ENCODE assay signal across 9 mouse cellular contexts in genomic region chr12:100421538-100421937, GRCm38 (mm10).
A peak's percentile ranks its signal among the peaks of the same experiment; 100 is the strongest.
DNase-seq lines count a peak whose midpoint lies in the region; ATAC-seq and TF ChIP-seq lines count a peak whose summit lies in the region.
"Had no signal": no experiment of that assay in that cellular context is flagged by ENCODE, and none has a peak within 500 bp of the region (broad histone marks: within the 10 kb centered on the region; RNA-seq: fewer than 3 reads in every experiment).

No protein-coding gene starts in this region.

- TF ChIP-seq POLR2A in bone marrow, adult 2 months (IDR thresholded peaks at IDR 0.05; ENCODE audit: borderline replicate concordance, control insufficient read depth, low read depth, low read length) = no peak

- H3K4me3 ChIP-seq in neural tube, embryonic 14.5 days (ENCODE audit: low read depth, low read length) = no peak overlapping the region
- no peak overlapping the region for H3K4me3 ChIP-seq in neural tube, embryonic 15.5 days (replicated peaks)
- H3K4me3 ChIP-seq in bone marrow, adult 2 months (replicated peaks; ENCODE audit: control insufficient read depth, low read depth, low read length) = no peak overlapping the region
- no peak overlapping the region for H3K4me3 ChIP-seq in hindbrain, embryonic 14.5 days (replicated peaks; ENCODE audit: low read length)
- no peak overlapping the region for H3K4me3 ChIP-seq in lung, postnatal 0 days (ENCODE audit: low read depth, low read length)
- H3K4me3 ChIP-seq: neural tube, embryonic 12.5 days had no signal

- H3K4me2 ChIP-seq in neural tube, embryonic 14.5 days (ENCODE audit: low read depth, low read length) = no peak overlapping the region
- H3K4me2 ChIP-seq in neural tube, embryonic 15.5 days = no peak overlapping the region
- no peak overlapping the region for H3K4me2 ChIP-seq in hindbrain, embryonic 14.5 days (replicated peaks)
- no peak overlapping the region for H3K4me2 ChIP-seq in lung, postnatal 0 days (replicated peaks; ENCODE audit: low read depth, low read length)
- H3K4me2 ChIP-seq: neural tube, embryonic 12.5 days had no signal

- H3K27me3 ChIP-seq in neural tube, embryonic 14.5 days (ENCODE audit: control insufficient read depth, insufficient read depth, low read length) = no peaks in the 10 kb centered on the region
- H3K27me3 ChIP-seq in neural tube, embryonic 15.5 days (replicated peaks) = no peaks in the 10 kb centered on the region
- H3K27me3 ChIP-seq in hindbrain, embryonic 14.5 days (ENCODE audit: control insufficient read depth, insufficient read depth, low read length) = no peaks in the 10 kb centered on the region
- no peaks in the 10 kb centered on the region for H3K27me3 ChIP-seq in lung, postnatal 0 days (replicated peaks; ENCODE audit: insufficient read depth, low read length)
- H3K27me3 ChIP-seq: neural tube, embryonic 12.5 days had no signal

- no peaks in the 10 kb centered on the region for H3K9me3 ChIP-seq in neural tube, embryonic 14.5 days (ENCODE audit: control insufficient read depth, low read length)
- no peaks in the 10 kb centered on the region for H3K9me3 ChIP-seq in neural tube, embryonic 15.5 days (replicated peaks)
- H3K9me3 ChIP-seq in hindbrain, embryonic 14.5 days (ENCODE audit: control insufficient read depth, low read length) = no peaks in the 10 kb centered on the region
- no peaks in the 10 kb centered on the region for H3K9me3 ChIP-seq in lung, postnatal 0 days (ENCODE audit: low read length)
- H3K9me3 ChIP-seq: neural tube, embryonic 12.5 days had no signal

- WGBS in neural tube, embryonic 14.5 days = 64% methylated on average over 6 of the region's 6 CpGs
- WGBS in neural tube, embryonic 15.5 days = 56% methylated on average over 6 of the region's 6 CpGs
- 45% methylated on average over 6 of the region's 6 CpGs for WGBS in bone marrow, adult 2 months
- WGBS in hindbrain, embryonic 14.5 days = 60% methylated on average over 6 of the region's 6 CpGs
- WGBS in lung, postnatal 0 days = 60% methylated on average over 6 of the region's 6 CpGs

- no peaks in the 10 kb centered on the region for H3K4me1 ChIP-seq in neural tube, embryonic 14.5 days (ENCODE audit: control insufficient read depth, insufficient read depth, low read length)
- peaks cover 19% of the 10 kb centered on the region for H3K4me1 ChIP-seq in neural tube, embryonic 15.5 days
- H3K4me1 ChIP-seq in bone marrow, adult 2 months (ENCODE audit: control insufficient read depth, insufficient read depth, low read length) = no peaks in the 10 kb centered on the region; the same call in 1 of the 2 replicates
- H3K4me1 ChIP-seq in hindbrain, embryonic 14.5 days (replicated peaks; ENCODE audit: control insufficient read depth, insufficient read depth, low read length) = 0 out of 2 replicates have a peak, but pooled peaks cover 3% of the 10 kb centered on the region
- H3K4me1 ChIP-seq in lung, postnatal 0 days (ENCODE audit: insufficient read depth, low read depth, low read length) = peaks cover 4% of the 10 kb centered on the region; the same call in 1 of the 2 replicates
- H3K4me1 ChIP-seq: neural tube, embryonic 12.5 days had no signal

- TF ChIP-seq EP300 in lung, postnatal 0 days (IDR thresholded peaks at IDR 0.05) = no peak

- ATAC-seq in neural tube, embryonic 14.5 days (ENCODE audit: low read depth) = peak; percentile 66; the same call in 1 of the 2 replicates
- ATAC-seq in neural tube, embryonic 15.5 days (ENCODE audit: low FRiP score) = no peak
- peak; percentile 57; the same call in 1 of the 2 replicates for ATAC-seq in hindbrain, embryonic 14.5 days (ENCODE audit: low FRiP score)
- peak; percentile 41; the same call in 1 of the 2 replicates for ATAC-seq in lung, postnatal 0 days

- no peaks in the 10 kb centered on the region for H3K36me3 ChIP-seq in neural tube, embryonic 14.5 days (ENCODE audit: control insufficient read depth, insufficient read depth, low read length)
- H3K36me3 ChIP-seq in neural tube, embryonic 15.5 days = no peaks in the 10 kb centered on the region
- H3K36me3 ChIP-seq in hindbrain, embryonic 14.5 days (replicated peaks; ENCODE audit: control insufficient read depth, insufficient read depth) = no peaks in the 10 kb centered on the region
- no peaks in the 10 kb centered on the region for H3K36me3 ChIP-seq in lung, postnatal 0 days (ENCODE audit: insufficient read depth, low read length)
- H3K36me3 ChIP-seq: neural tube, embryonic 12.5 days had no signal

- peak; percentile 66 for TF ChIP-seq CTCF in bone marrow, adult 2 months (IDR thresholded peaks at IDR 0.05; ENCODE audit: control insufficient read depth, insufficient read depth, low read length)
- TF ChIP-seq CTCF in lung, postnatal 0 days (IDR thresholded peaks at IDR 0.05) = peak; percentile 74

- DNase-seq in embryo, embryonic 11 days = peak; percentile 64
- DNase-seq in hindbrain, embryonic 14.5 days (ENCODE audit: low spot score) = peak; percentile 72
- DNase-seq in lung, postnatal 0 days (ENCODE audit: low spot score) = peak; percentile 81
- DNase-seq in right cerebral cortex, postnatal 4 days = peak; percentile 53
- DNase-seq in testis, postnatal 10 days (ENCODE audit: low spot score) = no peak

- no peak overlapping the region for H3K27ac ChIP-seq in neural tube, embryonic 14.5 days (ENCODE audit: low read depth, low read length)
- no peak overlapping the region; the same call in 1 of the 2 replicates for H3K27ac ChIP-seq in neural tube, embryonic 15.5 days (replicated peaks)
- H3K27ac ChIP-seq in bone marrow, adult 2 months (ENCODE audit: control insufficient read depth, insufficient read depth, low read depth, low read length, poor library complexity) = no peak overlapping the region
- H3K27ac ChIP-seq in hindbrain, embryonic 14.5 days = no peak overlapping the region
- H3K27ac ChIP-seq in lung, postnatal 0 days (ENCODE audit: low read length) = no peak overlapping the region
- H3K27ac ChIP-seq: neural tube, embryonic 12.5 days had no signal

- H3K9ac ChIP-seq in neural tube, embryonic 14.5 days (replicated peaks; ENCODE audit: low read depth, low read length) = no peak overlapping the region
- no peak overlapping the region for H3K9ac ChIP-seq in neural tube, embryonic 15.5 days (replicated peaks)
- no peak overlapping the region for H3K9ac ChIP-seq in hindbrain, embryonic 14.5 days
- H3K9ac ChIP-seq in lung, postnatal 0 days (replicated peaks; ENCODE audit: low read depth) = no peak overlapping the region
- H3K9ac ChIP-seq: neural tube, embryonic 12.5 days had no signal
